Mouse (Mus musculus): ENCODE measurements at regions not wholly inside any gene's neighbourhood (a gene's known extent, or its start where the extent isn't known, plus 50 kb on each side); places are given as distances from the start of the nearest gene placed in this dataset.

DNA sequence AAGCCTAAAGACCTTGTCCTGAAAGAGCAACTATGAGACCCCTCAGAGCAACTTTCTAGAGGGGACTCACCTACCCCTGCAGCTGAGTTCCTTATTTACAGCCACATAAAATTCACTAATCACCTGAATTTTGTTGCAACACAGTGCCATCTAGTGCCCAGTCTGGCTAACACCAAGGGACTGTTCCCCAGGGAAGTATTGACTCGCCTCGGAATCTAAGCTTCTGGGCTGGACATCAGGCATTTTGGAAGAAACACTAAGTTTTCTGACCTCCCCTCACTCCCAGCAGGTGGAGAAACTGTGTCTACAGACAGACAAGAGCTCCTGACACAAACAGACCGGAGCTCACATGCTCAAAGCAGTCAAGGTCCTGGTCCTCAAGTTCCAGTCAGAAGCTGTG, 343.4 kb downstream of the Rnf144a start:
- TF ChIP-seq CTCF (IDR thresholded peaks at IDR 0.05; ENCODE audit: control insufficient read depth, insufficient read depth, insufficient read length): peak; percentile 17
- TF ChIP-seq MAX (IDR thresholded peaks at IDR 0.05): no peak
- TF ChIP-seq CEBPB (IDR thresholded peaks at IDR 0.05; ENCODE audit: low read depth): no peak
- TF ChIP-seq USF1 (IDR thresholded peaks at IDR 0.05; ENCODE audit: low read depth): no peak
- TF ChIP-seq MYOD1 (IDR thresholded peaks at IDR 0.05; ENCODE audit: control insufficient read depth, insufficient read length, low read depth): no peak
